Mouse (Mus musculus) central nervous system, embryonic 14 days (tissue): Measurements from ENCODE around the gene Cyp2c40. TPM values are rescaled to one million over a fixed set of nuclear protein-coding genes. Genes with fewer than 3 reads are reported as not detected.

Source experiments
- polyA plus RNA-seq: library from polyadenylated mRNA; depleted of rRNA; stranded (reverse); fragments of >200 nt; gene quantifications from 2 replicates; pipeline ENCODE4 v1.2.3, GENCODE M21; 2012; rRNA removed

The Cyp2c40 gene
- not detected in 2 replicates for polyA plus RNA-seq

GRCm38 (mm10) chr19:39812714-39813113 is at the start of gene Cyp2c40:
Gene Cyp2c40, minus strand, starts transcription at chr19:39812814.

GRCm38 (mm10) chr19:39740920-39741319 is 71.7 kb downstream of the Cyp2c40 start, which contains the start of gene Cyp2c68:
Gene Cyp2c68, minus strand, starts transcription at chr19:39741054.

Other genes starting within 250 kb of the Cyp2c40 start
- not detected in 2 replicates for gene Cyp2c67, start 163.8 kb downstream of the Cyp2c40 start, polyA plus RNA-seq
- gene Cyp2c68, start 71.8 kb downstream of the Cyp2c40 start, polyA plus RNA-seq, result not detected in 2 replicates
- not detected in 2 replicates for gene Cyp2c69, start 74.0 kb upstream of the Cyp2c40 start, polyA plus RNA-seq
- gene Cyp2c37, start 179.6 kb upstream of the Cyp2c40 start, polyA plus RNA-seq, result not detected in 2 replicates